Mouse (Mus musculus) hindbrain, embryonic 13.5 days (tissue): ENCODE measurements around the gene Nrbp1. TPM values are rescaled to one million over a fixed set of nuclear protein-coding genes. Genes with fewer than 3 reads are reported as not detected.

Experiments
- ATAC-seq: fragments of 200-750 bp; cut with Nextera tagmentation; 2 replicates; pipeline ENCODE4 v1.8.0; 2017; ENCODE audit warnings: moderate TSS enrichment; ENCODE audit not compliant: low FRiP score
- H3K27ac ChIP-seq: fragments of 300-500 bp; sonication (generic); 2 replicates; pipeline ENCODE4 v1.5.1; 2015; ENCODE audit warnings: inconsistent platforms, mild to moderate bottlenecking, moderate library complexity
- H3K27me3 ChIP-seq: fragments of 300-500 bp; sonication (generic); 2 replicates; pipeline ENCODE4 v1.6.1; 2015; ENCODE audit warnings: mild to moderate bottlenecking, inconsistent platforms
- H3K36me3 ChIP-seq: fragments of 300-500 bp; sonication (generic); 2 replicates; pipeline ENCODE4 v1.6.1; 2015; ENCODE audit warnings: mild to moderate bottlenecking, inconsistent platforms
- H3K4me1 ChIP-seq: fragments of 300-500 bp; sonication (generic); replicated peaks from 2 replicates; pipeline ENCODE4 v1.6.1; 2015; ENCODE audit warnings: inconsistent platforms
- H3K4me2 ChIP-seq: fragments of 300-500 bp; sonication (generic); 2 replicates; pipeline ENCODE4 v1.6.1; 2015; ENCODE audit warnings: inconsistent platforms, mild to moderate bottlenecking, moderate library complexity
- H3K4me3 ChIP-seq: fragments of 300-500 bp; sonication (generic); 2 replicates; pipeline ENCODE4 v1.5.1; 2015; ENCODE audit warnings: mild to moderate bottlenecking, inconsistent platforms
- H3K9ac ChIP-seq: fragments of 300-500 bp; sonication (generic); 2 replicates; pipeline ENCODE4 v1.6.1; 2015; ENCODE audit warnings: mild to moderate bottlenecking, inconsistent platforms
- H3K9me3 ChIP-seq: fragments of 300-500 bp; sonication (generic); 2 replicates; pipeline ENCODE4 v1.6.1; 2016; ENCODE audit warnings: inconsistent platforms
- WGBS: fragments of 180-500 bp; shearing (Covaris S2); methylation state at CpG from one replicate; pipeline ENCODE4 v1.1.7; 2015; 5-methylcytosine and 5-hydroxymethylcytosine counted together
- polyA plus RNA-seq: library from polyadenylated mRNA; unstranded; fragments of >200 nt; fragmentation: Nextera tagmentation; extraction: Ambion mirVana; gene quantifications from 2 replicates; pipeline ENCODE4 v1.2.1, GENCODE M21; 2015

The Nrbp1 gene
- polyA plus RNA-seq, 1 experiment from 2014 or later, result 150 TPM

- Histone ChIP-seq H3K9ac (peak overlapping the region; percentile 71), H3K4me2 (peak overlapping the region; percentile 78), H3K27me3 (no peaks in the 10 kb centered on the region), H3K9me3 (no peaks in the 10 kb centered on the region), H3K27ac (no peak overlapping the region), H3K4me1 (peaks cover 43% of the 10 kb centered on the region), H3K4me3 (peak overlapping the region; percentile 51; the same call in 1 of the 2 replicates), H3K36me3 (peaks cover 42% of the 10 kb centered on the region)
- WGBS, result 88% methylated on average over 3 of the region's 3 CpGs
- no peak for ATAC-seq
Observed at GRCm38 (mm10) chr5:31289626-31290230, 49.1 kb downstream of the Nrbp1 start.

- Histone ChIP-seq H3K27ac (peak within 1 kb of the TSS; percentile 88), H3K36me3 (peaks cover 32% of the 10 kb centered on the region), H3K9ac (peak within 1 kb of the TSS; percentile 71), H3K4me2 (peak within 1 kb of the TSS; percentile 78), H3K9me3 (no peaks in the 10 kb centered on the region), H3K4me3 (peak within 1 kb of the TSS; percentile 51), H3K27me3 (no peaks in the 10 kb centered on the region), H3K4me1 (peaks cover 48% of the 10 kb centered on the region)
- ATAC-seq, result peak; percentile 90
- WGBS, result 3% methylated on average over 45 of the region's 45 CpGs
Observed at GRCm38 (mm10) chr5:31290521-31291360, 50.1 kb downstream of the Nrbp1 start, which contains the start of gene Ift172. Gene Ift172 (minus strand): TSS chr5:31291116.

DNA sequence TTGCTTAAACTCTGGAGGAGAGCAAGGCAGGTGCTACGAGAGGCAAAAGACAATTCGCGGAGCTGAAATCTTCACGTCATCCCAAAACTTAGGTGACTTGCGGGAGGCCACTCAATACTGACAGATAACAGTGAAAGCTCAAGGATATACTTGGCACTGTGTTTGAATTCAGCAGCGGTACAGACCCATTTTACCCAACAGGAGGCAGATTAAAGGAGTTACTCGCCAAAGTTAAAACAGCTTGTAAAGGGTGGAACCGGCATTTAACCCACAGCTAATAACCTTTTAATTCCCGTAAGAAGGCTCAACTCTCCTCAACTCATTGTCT is 50.7 kb downstream of the Nrbp1 start:
- no peak for ATAC-seq
- peaks cover 48% of the 10 kb centered on the region for H3K4me1 ChIP-seq
- H3K36me3 ChIP-seq, result peaks cover 26% of the 10 kb centered on the region
- no peaks in the 10 kb centered on the region for H3K9me3 ChIP-seq
- H3K4me3 ChIP-seq, result peak overlapping the region; percentile 51
- H3K27ac ChIP-seq, result peak overlapping the region; percentile 88
- peak overlapping the region; percentile 66 for H3K9ac ChIP-seq
- H3K4me2 ChIP-seq, result peak overlapping the region; percentile 78
- no peaks in the 10 kb centered on the region for H3K27me3 ChIP-seq
- WGBS, result 7% methylated on average over 9 of the region's 9 CpGs

- 4% methylated on average over 29 of the region's 29 CpGs for WGBS
- Histone ChIP-seq H3K36me3 (peaks cover 18% of the 10 kb centered on the region), H3K4me2 (peak overlapping the region; percentile 81), H3K27me3 (peaks cover 8% of the 10 kb centered on the region), H3K4me1 (peaks cover 40% of the 10 kb centered on the region), H3K9me3 (no peaks in the 10 kb centered on the region), H3K4me3 (peak overlapping the region; percentile 89), H3K27ac (peak overlapping the region; percentile 90), H3K9ac (peak overlapping the region; percentile 99)
- ATAC-seq, result peak; percentile 46
Observed at GRCm38 (mm10) chr5:31294964-31295605, 54.4 kb downstream of the Nrbp1 start.

DNA sequence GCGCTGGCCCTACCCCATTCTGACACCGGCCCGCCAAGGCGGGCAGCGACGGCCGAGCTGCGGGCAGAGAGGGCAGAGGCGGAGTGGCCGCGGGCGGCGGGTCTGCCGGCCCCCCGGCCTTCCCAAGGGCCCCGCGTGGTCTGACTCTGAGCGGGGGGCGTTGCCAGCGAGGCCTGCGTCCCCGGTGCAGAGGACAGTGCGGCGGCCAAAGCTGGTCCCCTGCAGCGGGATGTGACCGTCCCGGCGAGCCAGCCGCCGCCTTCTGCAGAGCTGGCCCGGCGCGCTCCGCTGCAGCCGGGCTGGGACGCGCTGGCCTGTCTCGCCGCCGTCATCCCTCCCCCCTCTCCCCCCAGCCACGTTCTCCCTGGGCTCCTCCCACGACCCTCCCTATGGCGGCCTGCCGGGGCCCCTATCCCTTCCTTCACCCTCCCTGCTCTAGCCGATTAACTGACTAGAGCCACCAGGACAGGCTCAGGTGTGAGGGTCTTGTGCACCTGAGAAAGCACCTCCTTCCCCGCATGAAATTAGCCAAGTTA is 55.0 kb downstream of the Nrbp1 start, which contains the start of gene Fndc4:
Gene Fndc4, minus strand, starts transcription at position 475 of the 536 bp plus-strand sequence.
- H3K9ac ChIP-seq, result peak within 1 kb of the TSS; percentile 99
- H3K27ac ChIP-seq, result peak within 1 kb of the TSS; percentile 90
- peaks cover 18% of the 10 kb centered on the region for H3K36me3 ChIP-seq
- H3K27me3 ChIP-seq, result peaks cover 8% of the 10 kb centered on the region
- no peaks in the 10 kb centered on the region for H3K9me3 ChIP-seq
- H3K4me3 ChIP-seq, result peak within 1 kb of the TSS; percentile 89
- peaks cover 35% of the 10 kb centered on the region for H3K4me1 ChIP-seq
- H3K4me2 ChIP-seq, result peak within 1 kb of the TSS; percentile 81
- peak; percentile 79 for ATAC-seq
- WGBS, result 0% methylated on average over 18 of the region's 46 CpGs

DNA sequence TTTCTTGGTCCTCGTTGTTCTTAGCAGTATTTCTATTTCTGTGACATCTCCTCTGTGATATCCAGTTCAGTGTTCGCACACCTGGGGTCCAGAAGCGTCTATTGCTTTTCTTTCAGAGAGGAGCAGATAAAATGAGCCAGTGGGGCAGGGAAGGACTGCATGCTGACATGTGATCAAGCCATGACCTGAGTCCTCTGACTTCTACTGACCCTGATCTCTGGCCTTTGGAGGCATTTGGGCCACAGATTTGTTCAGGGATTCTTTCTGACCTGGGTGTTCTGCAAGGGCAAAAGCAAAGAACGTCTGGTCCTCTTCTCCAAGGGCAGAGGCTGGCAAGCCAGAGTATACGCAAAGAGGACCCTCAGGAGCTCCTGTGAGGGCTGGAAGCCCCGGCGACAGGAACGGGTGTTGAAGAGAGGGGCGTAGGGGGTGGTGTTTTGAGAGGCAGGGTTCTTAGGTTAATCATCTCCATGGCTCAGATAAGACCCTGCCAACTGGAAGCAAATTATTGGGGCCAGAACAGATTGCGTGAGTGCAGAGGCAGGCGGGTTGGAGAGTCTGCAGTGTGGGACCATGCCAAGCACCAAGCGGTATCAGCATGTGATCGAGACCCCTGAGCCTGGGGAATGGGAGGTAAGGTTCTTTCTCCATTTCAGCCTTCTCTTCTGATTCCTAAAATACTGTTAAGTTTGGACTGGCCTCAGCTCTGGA is 56.5 kb downstream of the Nrbp1 start, which contains the start of gene Gckr:
Gene Gckr, plus strand, starts transcription at position 397 of the 711 bp plus-strand sequence.
- no peak for ATAC-seq
- Histone ChIP-seq H3K4me3 (peak within 1 kb of the TSS; percentile 89; the same call in 1 of the 2 replicates), H3K36me3 (peaks cover 18% of the 10 kb centered on the region), H3K9ac (peak within 1 kb of the TSS; percentile 99; the same call in 1 of the 2 replicates), H3K4me1 (peaks cover 28% of the 10 kb centered on the region), H3K27me3 (peaks cover 8% of the 10 kb centered on the region), H3K4me2 (peak within 1 kb of the TSS; percentile 81), H3K27ac (peak within 1 kb of the TSS; percentile 90; the same call in 1 of the 2 replicates), H3K9me3 (no peaks in the 10 kb centered on the region)
- WGBS, result 81% methylated on average over 13 of the region's 13 CpGs

GRCm38 (mm10) chr5:31297981-31298380 is 57.3 kb downstream of the Nrbp1 start:
- Histone ChIP-seq H3K4me3 (no peak overlapping the region), H3K27ac (no peak overlapping the region), H3K27me3 (peaks cover 8% of the 10 kb centered on the region), H3K4me2 (no peak overlapping the region), H3K4me1 (peaks cover 22% of the 10 kb centered on the region), H3K9me3 (no peaks in the 10 kb centered on the region), H3K36me3 (peaks cover 10% of the 10 kb centered on the region), H3K9ac (no peak overlapping the region)
- WGBS, result 79% methylated on average over 3 of the region's 3 CpGs
- ATAC-seq, result no peak

DNA sequence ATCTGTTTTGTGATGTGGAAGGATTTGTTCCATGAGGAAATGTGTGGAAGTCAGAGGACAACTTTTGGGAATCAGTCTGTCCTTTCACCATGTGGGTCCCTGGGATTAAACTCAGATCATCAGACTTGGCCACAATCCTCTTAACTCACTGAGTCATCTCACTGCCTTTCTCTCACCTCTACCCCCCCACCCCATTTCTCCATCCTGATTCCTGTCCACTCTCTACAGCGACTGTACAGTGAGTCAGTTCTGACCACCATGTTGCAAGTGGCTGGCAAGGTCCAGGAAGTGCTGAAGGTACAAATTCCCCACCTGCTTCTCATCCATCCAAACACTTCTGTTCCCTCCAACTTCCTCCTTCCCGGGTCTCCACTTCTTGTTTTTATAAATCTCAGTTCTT is 57.8 kb downstream of the Nrbp1 start:
- no peak for ATAC-seq
- WGBS, result 63% methylated on average over 2 of the region's 2 CpGs

More for the DNA sequence above, 57.8 kb downstream of the Nrbp1 start:
- Histone ChIP-seq H3K9me3 (no peaks in the 10 kb centered on the region), H3K27me3 (peaks cover 8% of the 10 kb centered on the region), H3K9ac (no peak overlapping the region), H3K4me3 (no peak overlapping the region), H3K36me3 (peaks cover 5% of the 10 kb centered on the region), H3K4me2 (no peak overlapping the region), H3K4me1 (peaks cover 18% of the 10 kb centered on the region), H3K27ac (no peak overlapping the region)

Other genes with a start within 250 kb of the Nrbp1 start
- 165 and 184 TPM in 2 replicates for gene Atraid, start 192.6 kb upstream of the Nrbp1 start, polyA plus RNA-seq
- gene Slc5a6, start 191.9 kb upstream of the Nrbp1 start, polyA plus RNA-seq, result 18.1 and 20.3 TPM in 2 replicates
- gene Cad, start 186.1 kb upstream of the Nrbp1 start, polyA plus RNA-seq, result 13.7 and 14.7 TPM in 2 replicates
- not detected in 2 replicates for gene Dnajc5g, start 134.6 kb upstream of the Nrbp1 start, polyA plus RNA-seq
- 30.5 and 35.0 TPM in 2 replicates for gene Slc30a3, start 132.6 kb upstream of the Nrbp1 start, polyA plus RNA-seq
- 0.16 TPM in 1 of 2 replicates, not detected in the other for gene Trim54, start 124.2 kb upstream of the Nrbp1 start, polyA plus RNA-seq
- gene Ucn, start 102.0 kb upstream of the Nrbp1 start, polyA plus RNA-seq, result not detected in 2 replicates
- 54.2 and 58.2 TPM in 2 replicates for gene Mpv17, start 86.6 kb upstream of the Nrbp1 start, polyA plus RNA-seq
- 0.78 and 1.8 TPM in 2 replicates for gene Gm29609, start 61.0 kb upstream of the Nrbp1 start, polyA plus RNA-seq
- gene Gtf3c2, start 60.7 kb upstream of the Nrbp1 start, polyA plus RNA-seq, result 67.5 and 72.2 TPM in 2 replicates
- 126 TPM in 2 replicates for gene Snx17, start 47.6 kb upstream of the Nrbp1 start, polyA plus RNA-seq
- gene Eif2b4, start 47.4 kb upstream of the Nrbp1 start, polyA plus RNA-seq, result 77.0 and 77.9 TPM in 2 replicates
- 13.8 and 15.7 TPM in 2 replicates for gene Zfp513, start 38.6 kb upstream of the Nrbp1 start, polyA plus RNA-seq
- 168 and 173 TPM in 2 replicates for gene Ppm1g, start 20.2 kb upstream of the Nrbp1 start, polyA plus RNA-seq
- gene Gm9970, start 368 bp downstream of the Nrbp1 start, polyA plus RNA-seq, result 0.65 TPM in 1 of 2 replicates, not detected in the other
- 2.7 and 3.2 TPM in 2 replicates for gene Krtcap3, start 10.8 kb downstream of the Nrbp1 start, polyA plus RNA-seq
- gene Ift172, start 50.3 kb downstream of the Nrbp1 start, polyA plus RNA-seq, result 33.3 and 34.6 TPM in 2 replicates
- 67.4 and 79.7 TPM in 2 replicates for gene Fndc4, start 55.2 kb downstream of the Nrbp1 start, polyA plus RNA-seq
- 0.17 and 0.48 TPM in 2 replicates for gene Gckr, start 56.6 kb downstream of the Nrbp1 start, polyA plus RNA-seq
- gene Zfp512, start 211.6 kb downstream of the Nrbp1 start, polyA plus RNA-seq, result 111 and 126 TPM in 2 replicates
- gene 4930548H24Rik, start 244.9 kb downstream of the Nrbp1 start, polyA plus RNA-seq, result 0.25 TPM in 1 of 2 replicates, not detected in the other